In the genomic region with DNA sequence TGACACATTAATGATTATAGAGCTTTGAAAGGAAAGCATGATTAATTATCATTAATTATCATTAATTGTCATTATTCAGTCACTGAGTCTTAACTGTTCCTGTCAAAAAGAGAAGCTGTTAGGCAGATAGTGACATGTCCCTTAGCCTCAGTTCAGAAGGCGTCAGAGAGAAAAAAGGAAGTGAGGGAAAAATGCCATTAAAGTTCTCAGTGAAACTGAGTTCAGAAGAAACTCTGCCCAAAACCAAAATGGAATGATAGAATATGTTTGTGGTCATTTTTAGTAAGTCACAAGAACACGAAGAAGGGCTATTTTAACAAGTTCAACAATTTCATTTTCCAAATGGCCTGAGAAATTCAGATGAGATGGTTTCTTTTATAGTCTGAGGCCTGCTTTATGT, we compare ENCODE assay signal across 14 mouse cellular contexts.
"Had no signal": no experiment of that assay in that cellular context is flagged by ENCODE, and none has a peak within 500 bp of the region (broad histone marks: within the 10 kb centered on the region; RNA-seq: fewer than 3 reads in every experiment).

No protein-coding gene starts in this region.

- H3K27me3 ChIP-seq: limb, embryonic 13.5 days; lung, embryonic 15.5 days had no signal

- H3K9me3 ChIP-seq: limb, embryonic 13.5 days; lung, embryonic 15.5 days; midbrain, embryonic 10.5 days had no signal

- H3K27ac ChIP-seq: kidney, postnatal 0 days; layer of hippocampus, adult 2 months; limb, embryonic 13.5 days; lung, embryonic 15.5 days; midbrain, embryonic 10.5 days; stomach, postnatal 0 days had no signal

- H3K4me3 ChIP-seq: layer of hippocampus, adult 2 months; limb, embryonic 13.5 days; lung, embryonic 15.5 days; midbrain, embryonic 10.5 days had no signal

- H3K4me1 ChIP-seq: limb, embryonic 13.5 days; lung, embryonic 15.5 days; midbrain, embryonic 10.5 days had no signal

- H3K9ac ChIP-seq: limb, embryonic 13.5 days; lung, embryonic 15.5 days had no signal

- H3K36me3 ChIP-seq: limb, embryonic 13.5 days; lung, embryonic 15.5 days; midbrain, embryonic 10.5 days had no signal

- H3K4me2 ChIP-seq: limb, embryonic 13.5 days; liver, embryonic 11.5 days; lung, embryonic 15.5 days had no signal

- DNase-seq: kidney, adult 11 months; kidney, adult 9 months; kidney, postnatal 4 days; lung, postnatal 14 days; midbrain, embryonic 14.5 days; right cerebral cortex, adult 18-20 months; right cerebral cortex, postnatal 25 days had no signal
